Mouse (Mus musculus) MEL (cell line): ENCODE results near the gene Irx2. TPM values are rescaled to one million over a fixed set of nuclear protein-coding genes. Genes with fewer than 3 reads are reported as not detected.

ENCODE experiments used
- DNase-seq: peaks from one replicate; pipeline ENCODE4 v3.0.0; 2011; ENCODE audit warnings: low read depth, low spot score
- H3K27ac ChIP-seq: 2 replicates; pipeline ENCODE4 v1.5.1; 2012; ENCODE audit warnings: low read depth, mild to moderate bottlenecking, control low read depth, low read length, moderate library complexity; ENCODE audit not compliant: control insufficient read depth
- H3K27me3 ChIP-seq, 2 experiments: fragments of 150-350 bp in 1 of 2; sonication (generic) in 1 of 2; 2 replicates each; pipeline ENCODE4 v1.6.1; 2012; ENCODE audit warnings: low read length in 2 of 2, mild to moderate bottlenecking in 2 of 2, improper control_type of control experiment in 1 of 2, moderate library complexity in 1 of 2; ENCODE audit not compliant: insufficient read depth in 2 of 2, control insufficient read depth in 1 of 2
- H3K36me3 ChIP-seq, 2 experiments: 2 replicates each; pipeline ENCODE4 v1.6.1; 2012 to 2014; ENCODE audit warnings: low read length in 2 of 2, improper control_type of control experiment in 1 of 2, inconsistent platforms in 1 of 2, mild to moderate bottlenecking in 1 of 2; ENCODE audit not compliant: insufficient read depth in 2 of 2, control insufficient read depth in 1 of 2
- H3K4me1 ChIP-seq, 2 experiments: fragments of 150-350 bp in 1 of 2; sonication (generic) in 1 of 2; 2 replicates each; pipeline ENCODE4 v1.6.1; 2012; ENCODE audit warnings: low read length in 2 of 2, improper control_type of control experiment in 1 of 2, mild to moderate bottlenecking in 1 of 2; ENCODE audit not compliant: insufficient read depth in 2 of 2, control insufficient read depth in 1 of 2
- H3K4me3 ChIP-seq, 2 experiments: fragments of 150-350 bp in 1 of 2; sonication (generic) in 1 of 2; 2 replicates each; pipeline ENCODE4 v1.5.1; 2012; ENCODE audit warnings: low read depth in 2 of 2, low read length in 2 of 2, mild to moderate bottlenecking in 2 of 2, moderate library complexity in 2 of 2, control low read depth in 1 of 2, improper control_type of control experiment in 1 of 2; ENCODE audit not compliant: control insufficient read depth in 1 of 2, insufficient read depth in 1 of 2
- H3K79me2 ChIP-seq: 2 replicates; pipeline ENCODE4 v1.6.1; 2012; ENCODE audit warnings: mild to moderate bottlenecking, low read length, moderate library complexity; ENCODE audit not compliant: control insufficient read depth, poor library complexity, insufficient read depth
- H3K9ac ChIP-seq: 2 replicates; pipeline ENCODE4 v1.6.1; 2012; ENCODE audit warnings: low read depth, mild to moderate bottlenecking, control low read depth, low read length, moderate library complexity; ENCODE audit not compliant: control insufficient read depth, poor library complexity, severe bottlenecking
- H3K9me3 ChIP-seq: fragments of 150-350 bp; sonication (generic); replicated peaks from 2 replicates; pipeline ENCODE4 v1.6.1; 2012; ENCODE audit warnings: mild to moderate bottlenecking, low read length, improper control_type of control experiment, moderate library complexity; ENCODE audit not compliant: insufficient read depth
- GABPA ChIP-seq: IDR thresholded peaks from 2 replicates; pipeline ENCODE4 v1.6.1; 2012; ENCODE audit warnings: low read depth, mild to moderate bottlenecking, inconsistent platforms, low read length, improper control_type of control experiment, moderate library complexity
- GATA1 ChIP-seq: IDR thresholded peaks from 2 replicates; pipeline ENCODE4 v1.6.1; 2011; ENCODE audit warnings: low read depth, low read length, improper control_type of control experiment
- NELFE ChIP-seq: IDR thresholded peaks from 2 replicates; pipeline ENCODE4 v1.6.1; 2011; ENCODE audit warnings: low read depth, low read length, improper control_type of control experiment
- RCOR1 ChIP-seq: IDR thresholded peaks from 2 replicates; pipeline ENCODE4 v1.6.1; 2012; ENCODE audit warnings: low read depth, mild to moderate bottlenecking, inconsistent platforms, low read length, improper control_type of control experiment
- SMC3 ChIP-seq: IDR thresholded peaks from 2 replicates; pipeline ENCODE4 v1.6.1; 2011; ENCODE audit warnings: low read depth, low read length, improper control_type of control experiment
- UBTF ChIP-seq: IDR thresholded peaks from 2 replicates; pipeline ENCODE4 v1.6.1; 2012; ENCODE audit warnings: low read depth, mild to moderate bottlenecking, inconsistent platforms, low read length, improper control_type of control experiment, moderate library complexity, borderline replicate concordance; ENCODE audit not compliant: insufficient read depth
- polyA plus RNA-seq, 2 experiments: library from polyadenylated mRNA; stranded (reverse) in 1 of 2; unstranded in 1 of 2; fragments of >175 nt in 1 of 2; fragments of >200 nt in 1 of 2; gene quantifications; 2 replicates each; pipeline versions ENCODE4 v1.2.1 to v1.2.4; 2012; ENCODE audit warnings: low replicate concordance in 2 of 2, low read depth in 1 of 2; ENCODE audit not compliant: insufficient read length in 2 of 2, insufficient read depth in 1 of 2, missing spikeins in 1 of 2
- total RNA-seq: library from RNA; depleted of rRNA; stranded (reverse); fragments of 300-350 nt; gene quantifications from 2 replicates; pipeline ENCODE4 v1.2.3, GENCODE M21; 2012

Gene Irx2
- total and polyA plus RNA-seq, 3 experiments = not detected

- TF ChIP-seq NELFE = no peak
- TF ChIP-seq UBTF = no peak
- TF ChIP-seq RCOR1 = no peak
- TF ChIP-seq SMC3 = no peak
- TF ChIP-seq GATA1 = no peak
- no peak for TF ChIP-seq GABPA
- DNase-seq = no peak
- no peaks in the 10 kb centered on the region for H3K9me3 ChIP-seq
Observed at GRCm38 (mm10) chr13:72675826-72676225, 47.2 kb downstream of the Irx2 start.

More at GRCm38 (mm10) chr13:72675826-72676225, 47.2 kb downstream of the Irx2 start:
- no peaks in the 10 kb centered on the region for H3K27me3 ChIP-seq
- no peak overlapping the region for H3K4me3 ChIP-seq
- no peaks in the 10 kb centered on the region for H3K79me2 ChIP-seq
- no peaks in the 10 kb centered on the region for H3K36me3 ChIP-seq
- H3K27ac ChIP-seq = no peak overlapping the region
- no peaks in the 10 kb centered on the region for H3K4me1 ChIP-seq
- no peak overlapping the region for H3K9ac ChIP-seq
